Mouse (Mus musculus): ENCODE measurements at regions not wholly inside any gene's neighbourhood (a gene's known extent, or its start where the extent isn't known, plus 50 kb on each side); places are given as distances from the start of the nearest gene placed in this dataset.

GRCm38 (mm10) chr7:40052255-40052654 lies 534.7 kb downstream of the Zfp619 start:
- 53% methylated on average over 2 of the region's 2 CpGs for WGBS
- Histone ChIP-seq H3K36me3 (no peaks in the 10 kb centered on the region), H3K27me3 (replicated peaks) (no peaks in the 10 kb centered on the region), H3K9ac (no peak overlapping the region), H3K4me3 (replicated peaks) (no peak overlapping the region), H3K27ac (no peak overlapping the region), H3K9me3 (no peaks in the 10 kb centered on the region), H3K4me2 (no peak overlapping the region), H3K4me1 (no peaks in the 10 kb centered on the region)
- no peak for ATAC-seq (ENCODE audit: insufficient read depth, low FRiP score, low read depth)

- Histone ChIP-seq H3K4me2 (no peak overlapping the region), H3K27ac (no peak overlapping the region), H3K4me1 (no peaks in the 10 kb centered on the region), H3K36me3 (no peaks in the 10 kb centered on the region), H3K27me3 (replicated peaks) (no peaks in the 10 kb centered on the region), H3K9me3 (no peaks in the 10 kb centered on the region), H3K4me3 (replicated peaks) (no peak overlapping the region), H3K9ac (no peak overlapping the region)
- no peak for ATAC-seq (ENCODE audit: insufficient read depth, low FRiP score, low read depth)
- 44% methylated on average over 4 of the region's 4 CpGs for WGBS
These were observed 541.3 kb downstream of the Zfp619 start for GRCm38 (mm10) chr7:40058836-40059235.

- Histone ChIP-seq H3K4me3 (replicated peaks) (no peak overlapping the region), H3K4me2 (no peak overlapping the region), H3K9ac (no peak overlapping the region), H3K27ac (no peak overlapping the region), H3K36me3 (no peaks in the 10 kb centered on the region), H3K9me3 (no peaks in the 10 kb centered on the region), H3K4me1 (no peaks in the 10 kb centered on the region), H3K27me3 (replicated peaks) (no peaks in the 10 kb centered on the region)
- no peak for ATAC-seq (ENCODE audit: insufficient read depth, low FRiP score, low read depth)
- 42% methylated on average over 2 of the region's 2 CpGs for WGBS
These were observed 547.1 kb downstream of the Zfp619 start for GRCm38 (mm10) chr7:40064631-40065030.

GRCm38 (mm10) chr7:40065526-40065925 lies 548.0 kb downstream of the Zfp619 start:
- no peak overlapping the region for H3K4me2 ChIP-seq
- H3K4me3 ChIP-seq (replicated peaks): no peak overlapping the region
- no peaks in the 10 kb centered on the region for H3K4me1 ChIP-seq
- no peaks in the 10 kb centered on the region for H3K36me3 ChIP-seq
- no peaks in the 10 kb centered on the region for H3K27me3 ChIP-seq (replicated peaks)
- H3K9me3 ChIP-seq: no peaks in the 10 kb centered on the region
- no peak overlapping the region for H3K27ac ChIP-seq
- H3K9ac ChIP-seq: no peak overlapping the region
- no peak for ATAC-seq (ENCODE audit: insufficient read depth, low FRiP score, low read depth)
- 57% methylated on average over 6 of the region's 6 CpGs for WGBS

- ATAC-seq (ENCODE audit: insufficient read depth, low FRiP score, low read depth): no peak
- H3K27me3 ChIP-seq (replicated peaks): no peaks in the 10 kb centered on the region
- no peak overlapping the region for H3K4me3 ChIP-seq (replicated peaks)
- H3K4me1 ChIP-seq: no peaks in the 10 kb centered on the region
- H3K36me3 ChIP-seq: no peaks in the 10 kb centered on the region
- H3K9ac ChIP-seq: no peak overlapping the region
- H3K9me3 ChIP-seq: no peaks in the 10 kb centered on the region
- H3K4me2 ChIP-seq: no peak overlapping the region
- WGBS: 43% methylated on average over 1 of the region's 1 CpGs
- H3K27ac ChIP-seq: no peak overlapping the region
These were observed 549.8 kb downstream of the Zfp619 start for GRCm38 (mm10) chr7:40067378-40067777.

GRCm38 (mm10) chr7:40071313-40071712 lies 553.7 kb downstream of the Zfp619 start:
- H3K4me3 ChIP-seq (replicated peaks): no peak overlapping the region
- WGBS: 79% methylated on average over 2 of the region's 2 CpGs
- H3K27ac ChIP-seq: no peak overlapping the region
- no peak overlapping the region for H3K9ac ChIP-seq
- no peaks in the 10 kb centered on the region for H3K27me3 ChIP-seq (replicated peaks)
- H3K4me1 ChIP-seq: no peaks in the 10 kb centered on the region
- no peak overlapping the region for H3K4me2 ChIP-seq
- no peak for ATAC-seq (ENCODE audit: insufficient read depth, low FRiP score, low read depth)
- H3K9me3 ChIP-seq: no peaks in the 10 kb centered on the region
- no peaks in the 10 kb centered on the region for H3K36me3 ChIP-seq

GRCm38 (mm10) chr7:40072478-40072877 lies 554.9 kb downstream of the Zfp619 start:
- no peak overlapping the region for H3K4me3 ChIP-seq (replicated peaks)
- no peaks in the 10 kb centered on the region for H3K9me3 ChIP-seq
- no peak overlapping the region for H3K27ac ChIP-seq
- H3K27me3 ChIP-seq (replicated peaks): no peaks in the 10 kb centered on the region
- no peak overlapping the region for H3K4me2 ChIP-seq
- 63% methylated on average over 1 of the region's 1 CpGs for WGBS
- no peak for ATAC-seq (ENCODE audit: insufficient read depth, low FRiP score, low read depth)
- H3K4me1 ChIP-seq: no peaks in the 10 kb centered on the region
- H3K9ac ChIP-seq: no peak overlapping the region
- H3K36me3 ChIP-seq: no peaks in the 10 kb centered on the region

GRCm38 (mm10) chr7:40086236-40086635 lies 568.7 kb downstream of the Zfp619 start:
- no peaks in the 10 kb centered on the region for H3K36me3 ChIP-seq
- 46% methylated on average over 2 of the region's 2 CpGs for WGBS
- H3K4me3 ChIP-seq (replicated peaks): no peak overlapping the region

GRCm38 (mm10) chr7:40097094-40097493 lies 579.5 kb downstream of the Zfp619 start:
- WGBS: 52% methylated on average over 2 of the region's 2 CpGs

More at GRCm38 (mm10) chr7:40086236-40086635, 568.7 kb downstream of the Zfp619 start:
- no peak for ATAC-seq (ENCODE audit: insufficient read depth, low FRiP score, low read depth)
- Histone ChIP-seq H3K27me3 (replicated peaks) (no peaks in the 10 kb centered on the region), H3K27ac (no peak overlapping the region), H3K4me2 (no peak overlapping the region), H3K9ac (no peak overlapping the region), H3K4me1 (no peaks in the 10 kb centered on the region), H3K9me3 (no peaks in the 10 kb centered on the region)

GRCm38 (mm10) chr7:40103057-40103945 lies 585.7 kb downstream of the Zfp619 start:
- no peak for ATAC-seq (ENCODE audit: insufficient read depth, low FRiP score, low read depth)
- Histone ChIP-seq H3K4me2 (no peak overlapping the region), H3K9ac (no peak overlapping the region), H3K27me3 (replicated peaks) (no peaks in the 10 kb centered on the region), H3K36me3 (no peaks in the 10 kb centered on the region), H3K4me1 (no peaks in the 10 kb centered on the region), H3K4me3 (replicated peaks) (no peak overlapping the region), H3K9me3 (no peaks in the 10 kb centered on the region), H3K27ac (no peak overlapping the region)
- WGBS: 75% methylated on average over 7 of the region's 7 CpGs

More at GRCm38 (mm10) chr7:40097094-40097493, 579.5 kb downstream of the Zfp619 start:
- Histone ChIP-seq H3K27me3 (replicated peaks) (no peaks in the 10 kb centered on the region), H3K4me1 (no peaks in the 10 kb centered on the region), H3K9ac (no peak overlapping the region), H3K9me3 (no peaks in the 10 kb centered on the region), H3K27ac (no peak overlapping the region), H3K4me3 (replicated peaks) (no peak overlapping the region), H3K36me3 (no peaks in the 10 kb centered on the region), H3K4me2 (no peak overlapping the region)
- no peak for ATAC-seq (ENCODE audit: insufficient read depth, low FRiP score, low read depth)

GRCm38 (mm10) chr7:40142906-40143305 lies 625.3 kb downstream of the Zfp619 start:
- no peak for ATAC-seq (ENCODE audit: insufficient read depth, low FRiP score, low read depth)
- Histone ChIP-seq H3K4me2 (no peak overlapping the region), H3K4me3 (replicated peaks) (no peak overlapping the region), H3K36me3 (no peaks in the 10 kb centered on the region), H3K4me1 (no peaks in the 10 kb centered on the region), H3K27me3 (replicated peaks) (no peaks in the 10 kb centered on the region), H3K27ac (no peak overlapping the region), H3K9me3 (no peaks in the 10 kb centered on the region), H3K9ac (no peak overlapping the region)
- 60% methylated on average over 4 of the region's 4 CpGs for WGBS

- no peak for ATAC-seq (ENCODE audit: insufficient read depth, low FRiP score, low read depth)
- Histone ChIP-seq H3K9ac (no peak overlapping the region), H3K4me2 (no peak overlapping the region), H3K36me3 (no peaks in the 10 kb centered on the region), H3K4me3 (replicated peaks) (no peak overlapping the region), H3K27me3 (replicated peaks) (no peaks in the 10 kb centered on the region), H3K4me1 (no peaks in the 10 kb centered on the region), H3K27ac (no peak overlapping the region), H3K9me3 (no peaks in the 10 kb centered on the region)
- 67% methylated on average over 1 of the region's 1 CpGs for WGBS
These were observed 626.9 kb downstream of the Zfp619 start for GRCm38 (mm10) chr7:40144431-40144830.

All from stomach, embryonic 15.5 days (tissue).